Comparison of ENCODE assay signal across 28 mouse cellular contexts in the genomic region with DNA sequence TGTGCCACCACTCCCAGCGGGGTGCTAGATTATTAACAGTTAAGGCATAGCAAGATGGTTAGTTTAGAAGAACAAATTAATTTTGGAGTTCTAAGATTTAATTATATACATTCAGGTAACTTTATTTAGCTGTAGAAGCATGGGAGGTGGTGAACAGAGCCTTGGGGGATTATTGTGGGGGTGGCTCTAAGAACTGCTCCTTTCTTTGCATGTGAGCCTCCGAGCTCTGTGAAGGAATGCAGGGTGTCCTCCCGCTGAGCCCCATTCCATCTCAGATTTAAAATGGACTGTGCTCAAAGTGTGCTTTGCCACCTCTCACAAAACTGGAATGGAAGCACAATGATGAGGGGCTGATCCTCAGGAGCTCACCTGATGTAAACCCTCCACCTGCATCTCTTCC.
"Had no signal": no experiment of that assay in that cellular context is flagged by ENCODE, and none has a peak within 500 bp of the region (broad histone marks: within the 10 kb centered on the region; RNA-seq: fewer than 3 reads in every experiment).

No protein-coding gene starts in this region.

- H3K9me3 ChIP-seq: embryonic facial prominence, embryonic 12.5 days; embryonic facial prominence, embryonic 13.5 days; embryonic facial prominence, embryonic 15.5 days; forebrain, embryonic 10.5 days; forebrain, embryonic 12.5 days; forebrain, embryonic 13.5 days; forebrain, embryonic 15.5 days; heart, embryonic 10.5 days had no signal

- H3K4me3 ChIP-seq: embryonic facial prominence, embryonic 12.5 days; embryonic facial prominence, embryonic 13.5 days; embryonic facial prominence, embryonic 15.5 days; erythroblast, embryonic 14.5 days; forebrain, embryonic 10.5 days; forebrain, embryonic 12.5 days; forebrain, embryonic 13.5 days; forebrain, embryonic 15.5 days; gastrocnemius, adult 2 months; heart, adult 2 months; heart, embryonic 10.5 days had no signal

- H3K27me3 ChIP-seq: embryonic facial prominence, embryonic 12.5 days; embryonic facial prominence, embryonic 13.5 days; embryonic facial prominence, embryonic 15.5 days; forebrain, embryonic 12.5 days; forebrain, embryonic 13.5 days; forebrain, embryonic 15.5 days had no signal

- ATAC-seq: forebrain, embryonic 13.5 days; forebrain, embryonic 14.5 days; forebrain, embryonic 15.5 days; forebrain, embryonic 16.5 days; forebrain, postnatal 0 days had no signal

- DNase-seq: cerebellum, adult 8-10 months; cerebellum, adult 9-10 months; cerebellum, adult 9-11 months; cerebellum, postnatal 10 days; cerebellum, postnatal 14 days; cerebellum, postnatal 25 days; cerebellum, postnatal 36 days; embryo, embryonic 11 days; forebrain, postnatal 0 days; gastrocnemius, adult 2 months; gastrocnemius, postnatal 10 days; gastrocnemius, postnatal 14 days; gastrocnemius, postnatal 25 days; gastrocnemius, postnatal 36 days; heart, adult 11 months; heart, adult 18-20 months; heart, adult 2 months had no signal

- H3K4me1 ChIP-seq: embryonic facial prominence, embryonic 12.5 days; embryonic facial prominence, embryonic 13.5 days; embryonic facial prominence, embryonic 15.5 days; forebrain, embryonic 10.5 days; forebrain, embryonic 12.5 days; forebrain, embryonic 13.5 days; heart, embryonic 10.5 days had no signal

- H3K27ac ChIP-seq: embryonic facial prominence, embryonic 12.5 days; embryonic facial prominence, embryonic 13.5 days; embryonic facial prominence, embryonic 15.5 days; forebrain, embryonic 10.5 days; forebrain, embryonic 12.5 days; forebrain, embryonic 13.5 days; forebrain, embryonic 15.5 days; gastrocnemius, adult 2 months; heart, adult 2 months; heart, embryonic 10.5 days had no signal

- H3K36me3 ChIP-seq: embryonic facial prominence, embryonic 12.5 days; embryonic facial prominence, embryonic 13.5 days; embryonic facial prominence, embryonic 15.5 days; forebrain, embryonic 10.5 days; forebrain, embryonic 12.5 days; forebrain, embryonic 15.5 days; heart, embryonic 10.5 days had no signal
